7 mouse cellular contexts compared by ENCODE assay signal in genomic region chr10:93736114-93736645, GRCm38 (mm10).
DNase-seq lines count a peak whose midpoint lies in the region.

No protein-coding gene starts in this region.

- intact Hi-C loops in heart, postnatal 10 days (cut with DNase I): no loop called here

- peak; percentile 14 for DNase-seq in ovary, adult 18-20 months (ENCODE audit: low spot score)
- no peak for DNase-seq in ovary, postnatal 10 days (ENCODE audit: low spot score)
- peak; percentile 61 to 67 for DNase-seq in cerebellum, postnatal 14 days
- peak; percentile 85 to 86 for DNase-seq in heart, postnatal 10 days
- DNase-seq in kidney, postnatal 4 days: peak; percentile 85 to 90
- peak; percentile 84 for DNase-seq in testis, postnatal 14 days (ENCODE audit: low spot score)
- DNase-seq in T-cell, adult 2 months (ENCODE audit: low spot score): no peak

Comparison
In these comparisons a context has a peak if more than half of its experiments do, and no peak if none do; other contexts are left out.
1. DNase-seq: peak in ovary, adult 18-20 months (single experiment), cerebellum, postnatal 14 days (2 of 2), heart, postnatal 10 days (2 of 2), kidney, postnatal 4 days (2 of 2) and testis, postnatal 14 days (single experiment); none in ovary, postnatal 10 days (single experiment) and T-cell, adult 2 months (single experiment).